Mouse (Mus musculus): Measurements from ENCODE around the gene Gm10521. TPM values are rescaled to one million over a fixed set of nuclear protein-coding genes. Genes with fewer than 3 reads are reported as not detected.

Gm10521 gene
- polyA plus RNA-seq, 1 experiment from 2014 or later: 0.08 TPM

DNA sequence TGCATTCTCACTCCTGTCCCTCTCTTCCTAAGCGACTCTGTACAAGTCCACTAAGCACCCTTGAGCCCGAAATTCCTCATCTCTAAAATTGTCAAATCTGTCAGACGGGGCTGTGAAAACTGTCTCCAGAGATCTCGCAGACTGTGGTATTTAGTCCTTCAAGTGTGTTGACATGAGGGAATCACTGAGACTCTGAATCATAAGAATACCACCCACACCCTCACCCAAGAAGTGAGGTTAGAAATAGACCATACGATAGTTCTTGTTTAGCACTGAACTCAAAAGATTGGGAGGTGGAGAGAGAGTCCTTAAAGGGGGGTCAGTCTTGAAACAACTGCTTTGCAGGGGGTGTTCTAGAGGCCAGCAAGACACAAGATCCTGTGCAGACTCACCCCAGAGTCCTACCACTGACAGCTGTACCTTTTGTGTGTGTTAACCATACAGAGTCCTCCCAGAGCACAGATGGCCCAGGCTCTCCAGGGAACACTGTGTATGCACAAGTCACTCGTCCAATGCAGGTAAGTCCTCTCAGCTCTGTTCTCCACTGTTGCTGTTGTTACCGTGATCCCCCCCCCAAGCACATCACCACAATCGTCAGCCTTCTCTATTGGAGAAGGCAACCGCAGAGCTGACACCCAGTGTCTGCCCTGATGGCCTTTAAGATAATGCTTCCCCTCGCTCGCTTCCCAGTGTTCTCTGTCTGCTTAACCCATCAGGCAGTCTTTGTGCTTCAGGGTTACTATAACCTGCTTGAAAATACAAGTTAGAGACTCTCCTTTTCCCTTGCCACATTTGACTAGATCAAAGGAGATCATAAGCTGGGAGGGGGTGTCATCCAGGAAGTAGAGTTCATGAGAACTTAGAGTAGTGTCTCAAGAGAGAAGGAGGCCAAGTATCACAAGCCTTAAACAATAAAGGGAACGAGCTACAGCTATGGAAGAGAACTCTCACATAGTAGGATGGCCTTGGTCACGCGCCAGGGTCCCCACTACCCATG lies 43.8 kb downstream of the Gm10521 start:
- no peaks in the 10 kb centered on the region for H3K9me3 ChIP-seq (ENCODE audit: control insufficient read depth, low read length)
- no peak overlapping the region for H3K4me3 ChIP-seq (ENCODE audit: low read depth, low read length)
- ATAC-seq (replicated peaks; ENCODE audit: low FRiP score): no peak
- H3K27ac ChIP-seq (ENCODE audit: low read depth, low read length): no peak overlapping the region
- no peaks in the 10 kb centered on the region for H3K27me3 ChIP-seq (replicated peaks; ENCODE audit: control insufficient read depth, insufficient read depth, low read length)
- no peaks in the 10 kb centered on the region for H3K4me1 ChIP-seq (replicated peaks; ENCODE audit: control insufficient read depth, insufficient read depth, low read length)
- no peak overlapping the region for H3K9ac ChIP-seq (ENCODE audit: low read depth, low read length)
- H3K4me2 ChIP-seq: no peak overlapping the region
- no peaks in the 10 kb centered on the region for H3K36me3 ChIP-seq (ENCODE audit: control insufficient read depth, insufficient read depth, low read length)
- DNase-seq (ENCODE audit: low spot score): no peak
- WGBS: 65% methylated on average over 14 of the region's 14 CpGs

DNA sequence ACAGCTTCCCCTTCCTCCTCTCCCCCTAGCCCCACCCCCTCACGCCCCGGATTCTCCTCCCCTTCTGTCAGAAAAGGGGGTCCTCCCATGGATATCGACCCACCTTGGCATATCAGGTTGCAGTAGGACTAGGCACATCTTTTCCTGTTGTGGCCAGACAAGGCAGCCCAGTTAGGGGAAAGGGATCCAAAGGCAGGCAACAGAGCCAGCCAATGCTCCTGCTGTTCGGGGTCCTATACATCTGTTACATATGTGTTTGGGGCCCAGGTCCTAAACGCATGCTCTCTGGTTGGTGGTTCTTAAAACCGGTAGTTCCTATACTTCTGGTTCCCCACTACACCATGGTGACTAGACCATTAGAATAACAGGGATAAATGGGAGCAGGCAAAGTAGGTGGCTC lies 45.2 kb downstream of the Gm10521 start:
- H3K9ac ChIP-seq (ENCODE audit: low read depth, low read length): no peak overlapping the region
- DNase-seq (ENCODE audit: low spot score) (no peak), ATAC-seq (replicated peaks; ENCODE audit: low FRiP score) (no peak)
- no peaks in the 10 kb centered on the region for H3K36me3 ChIP-seq (ENCODE audit: control insufficient read depth, insufficient read depth, low read length)
- H3K4me3 ChIP-seq (ENCODE audit: low read depth, low read length): no peak overlapping the region
- 67% methylated on average over 6 of the region's 6 CpGs for WGBS
- no peak overlapping the region for H3K4me2 ChIP-seq
- H3K27ac ChIP-seq (ENCODE audit: low read depth, low read length): no peak overlapping the region
- no peaks in the 10 kb centered on the region for H3K27me3 ChIP-seq (replicated peaks; ENCODE audit: control insufficient read depth, insufficient read depth, low read length)
- H3K9me3 ChIP-seq (ENCODE audit: control insufficient read depth, low read length): no peaks in the 10 kb centered on the region
- H3K4me1 ChIP-seq (replicated peaks; ENCODE audit: control insufficient read depth, insufficient read depth, low read length): no peaks in the 10 kb centered on the region

DNA sequence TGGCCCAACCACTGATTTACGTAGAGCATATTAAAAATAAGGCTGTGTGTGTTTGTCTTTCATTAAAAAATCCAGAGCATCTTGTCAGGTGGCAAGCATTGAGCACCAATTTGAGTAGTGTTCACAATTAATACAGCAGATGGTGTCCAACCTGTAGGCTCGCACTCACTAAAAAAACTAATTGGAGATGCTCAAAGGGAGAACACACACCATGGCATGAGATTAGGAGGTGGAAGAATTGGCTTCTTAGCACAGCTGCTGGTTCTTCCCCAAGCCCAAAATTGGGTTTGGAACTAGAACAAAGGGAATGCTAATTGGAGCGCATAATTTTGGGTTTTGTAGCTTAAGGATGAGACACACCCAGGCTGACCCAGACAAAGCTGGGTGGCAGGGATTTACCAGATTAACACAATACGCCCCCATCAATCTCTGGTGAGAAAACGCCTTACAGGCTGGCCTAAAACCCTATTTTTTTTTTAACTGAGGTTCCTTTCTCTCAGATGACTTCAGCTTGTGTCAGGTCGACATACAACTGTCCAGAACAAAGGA lies 51.1 kb downstream of the Gm10521 start:
- H3K27ac ChIP-seq (ENCODE audit: low read depth, low read length): no peak overlapping the region
- H3K9me3 ChIP-seq (ENCODE audit: control insufficient read depth, low read length): no peaks in the 10 kb centered on the region
- H3K9ac ChIP-seq (ENCODE audit: low read depth, low read length): no peak overlapping the region
- WGBS: 75% methylated on average over 6 of the region's 6 CpGs
- ATAC-seq (replicated peaks; ENCODE audit: low FRiP score) (no peak), DNase-seq (ENCODE audit: low spot score) (no peak)
- H3K4me3 ChIP-seq (ENCODE audit: low read depth, low read length): no peak overlapping the region
- H3K27me3 ChIP-seq (replicated peaks; ENCODE audit: control insufficient read depth, insufficient read depth, low read length): no peaks in the 10 kb centered on the region
- no peaks in the 10 kb centered on the region for H3K4me1 ChIP-seq (replicated peaks; ENCODE audit: control insufficient read depth, insufficient read depth, low read length)
- H3K36me3 ChIP-seq (ENCODE audit: control insufficient read depth, insufficient read depth, low read length): no peaks in the 10 kb centered on the region
- H3K4me2 ChIP-seq: no peak overlapping the region

Other genes with a start within 250 kb of the Gm10521 start
- not detected in 2 replicates for gene Slamf7, start 242.6 kb upstream of the Gm10521 start, polyA plus RNA-seq (2014; fragmentation: Nextera tagmentation; extraction: Ambion mirVana)
- gene Cd48, start 213.7 kb upstream of the Gm10521 start, polyA plus RNA-seq (2014; fragmentation: Nextera tagmentation; extraction: Ambion mirVana): 4.5 and 4.9 TPM in 2 replicates
- gene Slamf1, start 128.5 kb upstream of the Gm10521 start, polyA plus RNA-seq (2014; fragmentation: Nextera tagmentation; extraction: Ambion mirVana): 1.4 and 2.0 TPM in 2 replicates
- 4.3 and 4.6 TPM in 2 replicates for gene Cd84, start 56.0 kb upstream of the Gm10521 start, polyA plus RNA-seq (2014; fragmentation: Nextera tagmentation; extraction: Ambion mirVana)
- 0.17 TPM in 1 of 2 replicates, not detected in the other for gene Slamf6, start 21.9 kb downstream of the Gm10521 start, polyA plus RNA-seq (2014; fragmentation: Nextera tagmentation; extraction: Ambion mirVana)
- gene Vangl2, start 132.8 kb downstream of the Gm10521 start, polyA plus RNA-seq (2014; fragmentation: Nextera tagmentation; extraction: Ambion mirVana): 5.4 and 6.2 TPM in 2 replicates
- gene Nhlh1, start 161.9 kb downstream of the Gm10521 start, polyA plus RNA-seq (2014; fragmentation: Nextera tagmentation; extraction: Ambion mirVana): 0.11 TPM in 1 of 2 replicates, not detected in the other
- gene Copa, start 186.9 kb downstream of the Gm10521 start, polyA plus RNA-seq (2014; fragmentation: Nextera tagmentation; extraction: Ambion mirVana): 137 and 153 TPM in 2 replicates
- 75.3 and 76.5 TPM in 2 replicates for gene Ncstn, start 187.1 kb downstream of the Gm10521 start, polyA plus RNA-seq (2014; fragmentation: Nextera tagmentation; extraction: Ambion mirVana)
- 81.8 and 86.4 TPM in 2 replicates for gene Pex19, start 231.1 kb downstream of the Gm10521 start, polyA plus RNA-seq (2014; fragmentation: Nextera tagmentation; extraction: Ambion mirVana)